Mouse (Mus musculus) embryonic stem cell, embryonic (primary cell): ENCODE results near the gene Usp42.

Experiments used
- CTCF ChIA-PET, 4 experiments: fragments of 300-600 bp in 2 of 4; fragments of 350-600 bp in 2 of 4; sonication (Branson Sonifier 250); formaldehyde crosslinking; loops; one replicate each; lab custom pipeline; 2022; ENCODE audit warnings: inconsistent platforms in 2 of 4; lab: Charles Lee
- POLR2A ChIA-PET, 4 experiments: fragments of 300-600 bp in 2 of 4; fragments of 350-600 bp in 2 of 4; sonication (Branson Sonifier 250); formaldehyde crosslinking; loops; one replicate each; lab custom pipeline; 2022; ENCODE audit warnings: antibody characterized with exemption in 4 of 4, inconsistent platforms in 1 of 4; lab: Charles Lee

Usp42 gene

DNA sequence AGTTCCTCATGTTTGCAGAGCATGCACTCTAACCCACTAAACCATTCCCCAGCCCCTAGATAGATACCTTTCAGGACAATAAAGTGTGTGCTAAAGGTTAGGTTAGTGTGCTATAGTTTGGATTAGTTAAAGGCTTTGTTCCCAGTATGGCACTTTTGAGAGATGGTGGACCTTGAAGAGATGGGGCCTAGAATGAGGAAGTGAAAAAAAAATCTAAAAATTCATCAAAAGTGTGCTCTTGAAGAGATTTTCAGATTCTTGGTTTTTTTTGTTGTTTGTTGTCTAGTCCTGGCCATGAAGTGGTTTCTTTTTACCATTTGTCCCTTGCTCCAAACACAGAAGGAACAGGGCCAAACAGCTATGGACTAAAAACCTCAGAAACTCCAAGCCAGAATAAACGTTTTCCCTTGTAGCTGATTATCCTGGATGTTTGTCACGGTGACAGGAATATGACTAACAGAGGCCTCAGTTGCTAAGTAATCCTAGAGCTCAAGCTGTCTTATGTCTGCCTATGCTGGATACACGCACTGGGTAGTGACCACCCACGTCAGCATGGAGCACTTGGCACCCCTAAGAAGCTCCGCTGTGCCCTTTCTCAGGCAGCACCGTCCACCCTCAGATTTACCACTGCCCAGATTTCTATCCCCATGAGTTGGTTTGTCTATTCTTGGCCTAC is 61.2 kb downstream of the Usp42 start:
- ChIA-PET POLR2A (interaction anchor here in 1 of 4 experiments (0.5 kb wide), 1 partner anchor 18 kb away, joined by 5 read pairs; no protein-coding TSS in a partner anchor), CTCF (interaction anchor here in 1 of 4 experiments (1.6 kb wide), 1 partner anchor 42 kb away, joined by 3 read pairs; no protein-coding TSS in a partner anchor)

DNA sequence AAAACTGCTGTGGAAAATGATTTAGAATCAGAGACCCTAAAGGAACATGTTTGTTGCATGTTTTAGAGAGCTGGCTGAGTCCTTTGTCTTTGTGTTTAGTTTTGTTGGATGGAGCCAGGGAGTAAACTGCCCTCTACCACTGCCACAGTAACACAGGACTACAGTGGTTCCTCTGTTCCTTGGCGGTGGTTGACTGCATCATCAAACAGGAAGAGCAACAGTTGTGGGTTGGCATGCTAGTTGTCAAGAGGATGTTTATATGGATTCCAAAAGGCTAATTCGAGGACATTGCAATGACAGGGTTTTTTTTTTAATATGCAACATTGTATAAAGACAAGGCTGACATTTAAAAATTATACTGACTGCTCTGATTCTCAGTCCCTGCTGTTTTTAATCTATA is 62.2 kb downstream of the Usp42 start:
- ChIA-PET CTCF (interaction anchor here in 3 of 4 experiments (0.7 to 1.6 kb wide), 3 partner anchors 15 to 219 kb away, joined by 3 to 6 read pairs (median 4); no protein-coding TSS in a partner anchor), POLR2A (interaction anchor here in 1 of 4 experiments (1.0 kb wide), 1 partner anchor 10 kb away, joined by 3 read pairs; no protein-coding TSS in a partner anchor)

DNA sequence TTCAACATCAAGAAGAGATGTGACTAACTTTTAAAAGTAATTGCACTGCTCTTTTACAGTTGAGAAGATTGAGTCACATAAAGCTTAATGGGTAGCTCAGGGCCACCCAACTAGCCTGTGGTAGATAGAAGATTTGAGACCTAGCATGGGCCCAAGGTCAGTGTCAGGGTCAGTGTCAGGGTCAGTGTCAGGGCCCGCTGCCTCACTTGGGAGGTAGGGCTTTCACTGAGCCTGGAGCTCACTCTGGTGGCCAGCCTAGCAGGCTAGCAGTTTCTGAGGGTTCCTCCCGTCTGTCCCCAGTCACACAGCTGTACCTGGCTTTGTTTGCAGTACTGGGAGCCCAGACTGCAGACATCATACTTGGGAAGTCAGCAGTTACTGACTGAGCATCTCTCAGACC is 62.7 kb downstream of the Usp42 start:
- CTCF ChIA-PET, result interaction anchor here in 2 of 4 experiments (0.8 to 1.6 kb wide), 3 partner anchors 14 to 102 kb away, joined by 3 to 6 read pairs (median 3); no protein-coding TSS in a partner anchor
- POLR2A ChIA-PET, result interaction anchor here in 1 of 4 experiments (1.0 kb wide), 1 partner anchor 10 kb away, joined by 3 read pairs; no protein-coding TSS in a partner anchor

DNA sequence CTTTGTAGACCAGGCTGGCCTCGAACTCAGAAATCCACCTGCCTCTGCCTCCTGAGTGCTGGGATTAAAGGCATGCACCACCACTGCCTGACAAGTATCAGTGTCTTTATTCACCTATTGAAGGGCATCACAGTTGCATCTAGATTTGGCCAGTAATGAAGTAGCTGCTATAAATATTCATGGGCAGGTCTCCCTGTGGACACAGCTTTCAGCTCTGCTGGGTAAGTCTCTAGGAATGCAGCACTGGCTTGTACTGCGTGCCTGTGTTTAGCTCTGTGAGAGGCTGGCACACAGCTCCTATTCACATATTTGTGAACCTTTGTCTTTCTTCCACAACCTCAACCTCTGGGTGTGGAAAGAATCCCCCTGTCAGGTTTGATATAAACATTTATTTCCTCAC is 63.2 kb downstream of the Usp42 start:
- POLR2A ChIA-PET, result interaction anchor here in 1 of 4 experiments (1.0 kb wide), 1 partner anchor 11 kb away, joined by 3 read pairs; no protein-coding TSS in a partner anchor
- CTCF ChIA-PET, result interaction anchor here in 2 of 4 experiments (0.8 to 1.6 kb wide), 2 partner anchors 43 to 101 kb away, joined by 3 to 6 read pairs; no protein-coding TSS in a partner anchor

DNA sequence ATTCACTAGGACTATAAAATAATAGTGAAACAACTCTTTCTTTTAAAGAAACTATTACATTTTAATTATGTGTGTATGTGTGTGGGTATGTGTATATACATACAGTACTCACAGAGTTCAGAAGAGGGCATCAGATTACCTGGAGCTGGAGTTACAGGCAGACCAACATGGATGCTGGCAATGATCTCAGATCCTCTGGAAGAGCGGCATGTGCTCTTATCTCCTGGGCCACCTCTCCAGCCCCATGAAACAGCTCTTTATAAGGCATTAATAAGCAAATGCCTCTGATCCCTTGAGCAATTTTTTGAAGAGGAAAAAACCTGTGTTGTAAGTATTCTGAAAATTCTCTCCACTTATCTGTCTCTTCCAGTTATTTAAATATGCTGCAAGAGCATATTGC is 66.1 kb downstream of the Usp42 start:
- ChIA-PET POLR2A (no interaction called here), CTCF (no interaction called here)

DNA sequence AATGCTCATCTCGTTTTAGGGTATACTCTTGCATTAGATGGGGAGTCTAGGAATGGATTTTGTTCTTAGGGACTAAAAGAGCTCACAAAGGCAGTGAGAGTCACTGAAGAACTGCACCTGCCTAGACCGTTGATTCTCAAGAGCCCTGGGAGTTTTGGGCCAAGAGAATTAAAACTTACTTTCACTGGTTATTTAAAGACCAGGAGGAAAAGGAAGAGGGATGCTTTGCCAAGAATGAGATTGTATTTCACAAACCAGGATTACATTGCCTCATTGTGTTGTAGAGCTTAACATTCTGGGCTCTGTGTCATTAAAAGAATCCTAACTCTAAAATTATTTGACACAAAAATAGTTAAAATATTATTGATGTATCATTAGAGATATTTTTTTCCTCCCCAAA is 66.5 kb downstream of the Usp42 start:
- CTCF ChIA-PET, result no interaction called here
- POLR2A ChIA-PET, result no interaction called here

DNA sequence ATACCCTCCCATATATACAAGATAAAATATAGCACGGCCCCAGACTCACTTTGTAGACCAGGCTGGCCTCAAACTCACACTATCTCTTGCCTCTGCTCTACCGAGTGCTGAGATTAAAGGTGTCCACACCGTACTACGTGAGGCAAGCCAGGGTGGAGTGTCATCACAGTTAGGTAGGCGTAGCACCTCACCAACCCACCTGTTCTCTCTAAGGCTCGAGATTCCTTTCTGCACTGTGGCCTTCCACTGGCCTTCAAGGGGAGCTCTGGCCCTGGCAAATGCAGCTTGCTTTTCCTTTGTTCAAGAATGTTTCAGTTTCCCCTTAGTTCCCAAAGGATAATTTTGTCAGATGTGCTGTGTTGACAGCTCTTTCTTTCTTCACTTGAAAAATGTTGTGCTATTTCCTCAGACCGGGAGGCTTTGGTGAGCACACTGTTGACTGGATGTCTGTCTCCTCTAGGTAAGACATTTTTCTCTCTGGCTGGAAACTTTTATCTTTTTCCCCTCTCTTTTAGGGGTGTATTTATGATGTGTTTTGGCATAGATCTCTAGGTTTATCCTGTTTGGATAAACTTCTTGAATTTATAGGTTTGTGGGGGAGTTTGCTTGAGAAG is 68.9 kb downstream of the Usp42 start:
- POLR2A ChIA-PET, result no interaction called here
- CTCF ChIA-PET, result no interaction called here
